Mouse (Mus musculus) adrenal gland, adult 2 months (tissue): ENCODE results near the gene Dhrs1. TPM values are rescaled to one million over a fixed set of nuclear protein-coding genes. Genes with fewer than 3 reads are reported as not detected.

Source experiments
- DNase-seq: peaks from one replicate; pipeline ENCODE4 v3.0.0; 2021
- polyA plus RNA-seq: library from polyadenylated mRNA; depleted of rRNA; stranded (reverse); fragments of >200 nt; gene quantifications from 2 replicates; pipeline ENCODE4 v1.2.3, GENCODE M21; 2012
- total RNA-seq, 2 experiments: library from RNA; stranded (reverse); gene quantifications; 2 replicates each; pipeline ENCODE4 v1.2.3; 2021

Dhrs1 gene
- total and polyA plus RNA-seq, 3 experiments: 68.1 to 93.5 (median 70.7) TPM

DNA sequence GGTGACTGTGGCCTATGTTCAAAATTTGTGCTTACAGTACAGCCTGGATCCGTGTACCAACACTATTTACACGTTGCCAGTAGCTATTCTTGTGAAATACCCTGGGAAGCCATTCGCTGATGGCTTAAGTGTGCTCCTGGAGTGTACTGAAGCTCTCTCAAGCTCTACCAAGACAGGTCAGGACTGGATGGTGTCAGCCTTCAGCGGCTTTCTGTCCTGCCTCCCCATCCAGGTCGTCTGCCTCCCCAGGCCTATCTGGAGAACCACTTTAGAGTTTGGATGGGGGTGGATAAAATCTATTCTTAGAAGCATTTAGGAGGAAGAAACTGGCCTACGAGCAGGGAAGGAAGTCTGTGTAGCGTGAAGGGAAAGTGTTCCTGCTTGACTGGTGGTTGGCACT is 17.7 kb upstream of the Dhrs1 start:
- DNase-seq: no peak

DNA sequence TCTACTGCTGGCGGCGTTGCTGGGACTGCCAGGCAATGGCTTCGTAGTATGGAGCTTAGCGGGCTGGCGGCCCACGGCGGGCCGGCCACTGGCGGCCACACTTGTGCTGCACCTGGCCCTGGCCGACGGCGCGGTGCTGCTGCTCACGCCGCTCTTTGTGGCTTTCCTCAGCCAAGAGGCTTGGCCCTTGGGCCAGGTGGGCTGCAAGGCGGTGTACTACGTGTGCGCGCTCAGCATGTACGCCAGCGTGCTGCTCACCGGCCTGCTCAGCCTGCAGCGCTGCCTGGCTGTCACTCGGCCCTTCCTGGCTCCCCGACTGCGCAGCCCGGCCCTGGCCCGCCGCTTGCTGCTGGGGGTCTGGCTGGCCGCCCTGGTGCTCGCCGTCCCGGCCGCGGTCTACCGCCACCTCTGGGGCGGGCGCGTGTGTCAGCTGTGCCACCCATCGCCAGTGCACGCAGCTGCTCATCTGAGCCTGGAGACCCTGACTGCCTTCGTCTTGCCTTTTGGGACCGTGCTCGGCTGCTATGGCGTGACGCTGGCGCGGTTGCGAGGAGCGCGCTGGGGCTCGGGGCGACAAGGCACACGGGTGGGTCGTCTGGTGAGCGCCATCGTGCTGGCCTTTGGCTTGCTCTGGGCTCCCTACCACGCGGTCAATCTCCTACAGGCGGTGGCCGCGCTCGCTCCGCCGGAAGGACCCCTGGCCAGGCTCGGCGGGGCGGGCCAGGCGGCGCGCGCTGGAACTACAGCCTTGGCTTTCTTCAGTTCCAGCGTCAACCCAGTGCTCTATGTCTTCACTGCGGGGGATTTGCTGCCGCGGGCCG is 16.7 kb upstream of the Dhrs1 start:
- DNase-seq: peak; percentile 65

DNA sequence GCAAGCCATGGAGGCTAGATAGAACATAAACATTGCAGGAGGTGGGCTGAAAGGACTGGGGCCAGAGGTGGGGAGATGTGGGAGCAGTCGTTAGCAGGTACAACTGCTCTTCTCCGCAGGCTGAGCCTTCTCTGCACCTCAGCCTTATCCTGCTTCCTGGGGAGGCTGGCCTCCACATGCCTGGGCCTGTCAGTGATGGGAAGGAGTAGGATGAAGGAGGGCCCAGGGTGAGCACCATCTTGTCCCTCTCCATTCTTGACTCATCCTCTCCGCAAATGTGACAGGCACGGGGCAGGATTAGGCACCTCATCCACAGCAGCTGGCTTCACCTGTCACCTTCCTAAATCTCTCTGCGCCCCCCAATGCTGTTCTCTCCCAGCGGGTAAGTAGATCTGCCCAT is 15.7 kb upstream of the Dhrs1 start, which contains the start of gene Ltb4r2:
Ltb4r2 (plus strand) TSS at position 266 of the 400 bp plus-strand sequence.
- DNase-seq: no peak

- peak; percentile 81 for DNase-seq
Measured at GRCm38 (mm10) chr14:55760156-55760555, 14.7 kb upstream of the Dhrs1 start.

- peak; percentile 53 for DNase-seq
Measured at GRCm38 (mm10) chr14:55758363-55758784, 12.9 kb upstream of the Dhrs1 start, which contains the start of gene Cideb. TSS of gene Cideb (minus strand) at chr14:55758458.

- no peak for DNase-seq
Measured at GRCm38 (mm10) chr14:55757566-55757965, 12.1 kb upstream of the Dhrs1 start.

DNA sequence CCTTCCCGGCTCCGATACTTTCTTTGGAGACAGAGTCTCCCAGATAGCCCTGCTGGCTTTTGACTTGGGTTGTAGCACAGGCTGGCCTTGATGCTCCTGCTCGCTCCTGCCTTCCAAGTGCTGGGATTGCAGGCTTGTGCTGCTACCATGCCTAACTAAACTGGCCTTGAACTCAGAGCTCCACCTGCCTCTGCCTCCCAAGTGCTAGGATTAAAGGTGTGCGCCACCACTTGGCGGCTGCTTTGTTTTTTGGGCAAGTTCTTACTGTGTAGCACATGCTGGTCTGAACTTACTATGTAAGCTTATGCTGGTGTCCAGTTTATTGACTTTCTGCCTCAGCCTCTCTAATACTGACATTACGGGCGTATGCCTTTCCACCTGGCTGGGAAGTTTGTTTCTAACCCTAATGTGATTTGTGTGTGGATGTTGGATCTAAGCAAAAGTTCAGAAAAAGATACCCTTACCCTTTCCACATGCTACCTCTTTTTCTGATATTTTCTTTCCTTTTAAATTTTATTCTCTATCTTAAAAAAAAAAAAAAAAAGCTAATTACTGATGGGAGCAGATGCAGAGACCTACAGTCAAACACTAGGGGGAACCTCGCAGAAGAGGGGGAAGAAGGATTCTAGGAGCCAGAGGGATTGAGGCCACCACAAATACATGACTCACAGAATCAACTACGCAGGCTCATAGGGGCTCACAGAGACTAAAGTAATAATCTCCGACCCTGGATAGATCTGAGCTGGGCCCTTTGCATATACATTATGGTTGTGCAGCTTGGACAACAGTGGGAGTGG is 1.8 kb upstream of the Dhrs1 start:
- no peak for DNase-seq

GRCm38 (mm10) chr14:55745861-55746237 is 359 bp upstream of the Dhrs1 start:
- no peak for DNase-seq

DNA sequence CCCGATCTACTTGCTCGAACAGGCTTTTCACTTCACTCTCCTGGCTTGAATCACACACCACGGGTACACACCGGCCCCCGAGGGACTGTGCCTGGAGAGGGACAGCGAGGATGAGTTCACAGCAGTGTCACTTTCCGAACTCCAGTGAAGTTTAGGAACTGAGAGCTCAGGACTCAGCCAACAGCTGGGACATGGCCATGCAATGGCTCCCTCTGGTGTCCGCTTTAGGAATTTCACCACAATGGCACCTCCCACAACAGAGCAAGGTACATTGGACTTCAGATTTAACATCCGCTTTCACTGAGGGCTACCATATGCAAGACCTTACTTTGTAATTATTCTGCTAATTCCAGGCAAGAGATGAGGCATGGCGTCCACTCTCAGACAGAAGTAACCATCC is 1.8 kb downstream of the Dhrs1 start:
- peak; percentile 86 for DNase-seq

GRCm38 (mm10) chr14:55737086-55737687 is 8.3 kb downstream of the Dhrs1 start:
- no peak for DNase-seq

- DNase-seq: no peak
Measured at GRCm38 (mm10) chr14:55735758-55736157, 9.7 kb downstream of the Dhrs1 start.

- DNase-seq: no peak
Measured at GRCm38 (mm10) chr14:55735334-55735733, 10.2 kb downstream of the Dhrs1 start.

DNA sequence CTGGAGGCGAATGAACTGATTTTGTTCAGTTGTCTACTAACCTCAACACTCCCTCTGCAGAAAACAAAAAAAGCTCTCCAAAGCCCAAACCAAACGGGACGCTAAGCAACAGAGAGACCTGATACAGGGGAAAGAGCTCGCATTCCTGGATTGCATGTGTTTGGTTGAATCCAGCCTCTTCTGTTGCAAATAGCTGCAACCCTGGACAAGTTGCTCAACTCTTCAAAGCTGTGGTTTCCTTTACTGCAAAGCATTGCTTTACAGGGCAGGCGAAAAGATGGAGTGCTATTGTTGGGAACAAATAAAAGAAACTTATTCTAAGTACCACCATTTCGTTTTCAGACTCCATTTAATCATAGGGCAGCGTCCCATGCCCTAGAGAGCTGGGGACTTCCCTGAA is 10.6 kb downstream of the Dhrs1 start:
- no peak for DNase-seq

GRCm38 (mm10) chr14:55733889-55734288 is 11.6 kb downstream of the Dhrs1 start:
- DNase-seq: no peak

DNA sequence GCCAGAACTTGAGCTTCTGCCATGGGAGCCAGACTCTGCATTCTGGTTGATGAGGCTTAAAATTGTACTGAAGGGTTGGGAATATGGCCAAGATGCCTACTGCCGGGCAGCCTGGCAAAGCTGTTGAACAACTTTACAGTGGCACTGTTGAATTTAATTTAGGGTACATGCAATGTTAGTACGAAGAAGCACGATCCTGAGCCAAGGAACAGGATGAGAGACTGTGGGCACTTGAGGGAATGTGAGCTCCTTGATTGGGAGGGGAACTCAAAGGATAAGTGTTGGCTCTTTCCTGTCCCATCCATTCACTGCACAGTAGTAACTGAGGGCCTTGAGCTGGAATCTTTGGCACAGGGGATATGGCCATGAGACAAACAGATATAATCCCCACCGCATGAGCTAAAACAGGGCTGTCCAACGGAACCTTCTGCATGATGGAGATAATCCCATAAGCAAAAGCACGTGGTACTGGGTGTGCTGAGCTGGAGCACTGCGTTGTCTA is 14.9 kb downstream of the Dhrs1 start:
- DNase-seq: no peak

- no peak for DNase-seq
Measured at GRCm38 (mm10) chr14:55730116-55730515, 15.4 kb downstream of the Dhrs1 start.

DNA sequence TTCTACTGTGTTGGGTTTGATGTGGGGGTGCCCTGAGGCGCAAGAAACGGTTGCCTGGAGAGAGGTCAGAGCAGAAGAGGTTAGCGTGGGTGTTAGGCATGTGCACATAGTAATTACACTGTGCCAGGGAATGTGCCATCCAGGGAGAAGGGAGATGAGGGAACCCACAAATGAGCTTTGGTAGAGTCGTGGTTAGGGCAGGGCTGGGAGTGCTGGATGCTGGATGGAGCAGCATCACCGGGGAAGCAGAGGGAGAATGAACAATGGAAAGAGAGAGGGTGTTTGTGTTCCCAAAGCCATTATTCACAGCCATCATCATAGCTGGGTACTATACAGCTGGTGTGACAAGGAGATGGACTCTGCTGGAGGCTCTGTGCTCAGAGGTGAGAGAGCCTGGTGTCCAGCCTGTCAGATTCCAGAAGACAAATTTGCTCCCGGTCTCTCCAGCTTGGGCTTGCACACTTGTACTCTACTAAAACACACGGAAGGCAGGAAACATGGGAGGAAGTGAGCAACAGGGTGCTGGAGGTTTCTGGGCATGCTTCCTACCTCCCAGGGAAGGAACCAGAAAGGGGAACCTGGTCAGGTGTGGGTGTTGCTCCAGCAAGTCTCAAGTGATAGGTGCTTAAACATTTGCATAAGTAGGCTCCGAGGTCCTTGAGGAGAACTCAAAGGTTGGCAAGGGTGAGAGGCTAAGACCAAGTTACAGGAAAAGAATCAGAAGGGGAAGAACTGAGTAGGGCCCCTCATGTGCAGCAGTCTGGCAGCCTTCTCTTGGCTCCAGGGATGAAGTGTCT is 17.4 kb downstream of the Dhrs1 start:
- DNase-seq: no peak

DNA sequence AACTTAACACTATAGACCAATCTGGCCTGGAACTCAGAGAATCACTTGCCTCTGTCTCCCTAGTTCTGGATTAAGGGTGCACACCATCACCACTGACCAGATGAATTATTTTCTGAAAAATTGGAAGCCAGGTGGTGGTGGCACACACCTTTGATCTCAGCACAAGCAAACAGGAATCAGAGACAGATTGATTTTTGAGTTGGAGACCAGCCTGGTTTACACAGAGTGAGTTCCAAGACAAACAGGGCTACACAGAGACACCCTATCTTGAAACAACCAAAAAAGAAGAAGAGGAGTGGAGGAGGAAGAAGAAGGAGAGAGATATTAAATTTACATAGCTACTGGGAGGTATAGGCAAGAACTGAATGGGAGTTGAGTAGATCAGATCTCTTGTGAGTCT is 19.2 kb downstream of the Dhrs1 start:
- no peak for DNase-seq

DNA sequence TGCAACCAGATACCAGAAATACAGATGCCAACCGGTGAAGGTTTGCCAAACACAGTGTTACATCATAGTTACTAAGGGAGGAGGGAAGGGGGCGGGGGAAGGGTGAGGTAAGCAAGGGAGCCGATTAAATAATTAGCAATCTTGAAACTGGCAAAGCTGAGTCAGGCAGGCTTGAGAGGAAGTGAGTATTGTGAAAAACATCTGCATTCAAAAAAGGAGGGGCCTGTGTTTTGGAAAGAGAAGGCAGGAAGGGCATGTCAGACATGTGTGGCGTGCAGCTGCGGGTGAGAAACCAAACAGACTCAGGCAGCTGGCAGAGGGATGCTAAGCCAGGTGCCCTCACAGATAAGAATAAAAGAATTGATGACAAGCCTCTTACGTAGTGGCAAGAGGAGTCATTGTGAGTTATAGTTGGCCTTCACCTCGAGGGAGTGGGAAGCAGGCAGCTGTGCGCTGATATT is 21.0 kb downstream of the Dhrs1 start:
- DNase-seq: peak; percentile 83

DNA sequence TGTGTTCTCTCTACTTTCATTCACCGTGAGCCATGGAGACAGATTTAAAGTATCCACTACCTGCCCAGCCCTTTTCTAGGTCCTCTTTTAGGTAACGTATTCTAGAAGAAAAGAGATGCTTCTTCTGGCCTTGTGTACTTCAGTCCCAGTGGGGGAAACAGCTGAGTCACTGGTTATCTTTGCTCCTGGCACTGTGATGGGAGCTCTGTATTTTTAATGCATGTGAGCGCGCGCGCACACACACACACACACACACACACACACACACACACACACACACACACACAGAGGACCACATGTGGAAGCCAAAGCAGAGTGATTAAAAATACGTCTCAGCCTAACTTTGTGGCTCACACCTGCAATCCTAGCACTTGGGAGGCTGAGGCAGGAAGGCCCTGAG is 22.1 kb downstream of the Dhrs1 start:
- DNase-seq: no peak

- no peak for DNase-seq
Measured at GRCm38 (mm10) chr14:55722438-55722945, 23.0 kb downstream of the Dhrs1 start.
